Mouse (Mus musculus): Measurements from ENCODE around the gene Ptgdr. TPM values are rescaled to one million over a fixed set of nuclear protein-coding genes. Genes with fewer than 3 reads are reported as not detected.

The Ptgdr gene
- not detected in 2 replicates for polyA plus RNA-seq (2012; ENCODE audit: low replicate concordance)

DNA sequence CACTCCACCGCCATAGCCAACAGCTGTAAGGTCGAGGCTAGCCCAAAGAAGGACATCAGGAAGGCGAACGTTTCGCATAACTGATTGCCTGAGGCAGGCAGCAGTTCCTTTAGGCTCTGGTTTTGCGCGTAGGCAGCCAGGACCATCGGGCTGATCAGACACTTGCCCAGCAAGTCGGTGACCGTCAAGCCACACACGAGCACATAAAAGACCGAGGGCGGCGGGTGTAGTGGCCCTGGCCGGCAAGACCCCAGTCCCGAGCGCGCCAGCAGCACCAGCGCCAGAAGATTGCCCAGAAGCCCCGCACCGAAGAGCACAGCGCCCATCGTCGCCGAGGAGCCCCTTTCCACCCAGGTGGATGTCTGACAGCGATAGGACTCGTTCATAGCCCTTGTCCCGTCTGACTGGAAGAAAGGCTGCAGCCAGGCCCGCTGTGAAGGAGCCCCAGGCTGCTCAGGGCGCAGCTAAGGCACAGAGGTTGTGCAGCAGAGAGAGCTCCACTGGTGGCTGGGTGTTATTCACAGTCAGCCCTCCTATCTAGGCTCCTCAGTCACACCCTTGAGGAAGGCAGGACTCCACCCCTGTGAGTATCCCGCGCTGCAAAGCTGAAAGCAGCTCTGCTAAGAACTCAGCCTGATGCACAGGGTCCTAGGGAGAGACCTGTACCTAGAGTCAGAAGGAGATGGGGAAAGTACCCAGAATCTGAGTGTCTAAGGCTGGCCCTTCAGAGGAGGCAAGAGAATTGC, at the start of gene Ptgdr:
Ptgdr (minus strand) TSS at position 508 of the 746 bp plus-strand sequence.

Other genes starting within 250 kb of the Ptgdr start
- gene Gm5624, start 231.4 kb downstream of the Ptgdr start, polyA plus RNA-seq (2012; ENCODE audit: low replicate concordance) = not detected in 2 replicates
- not detected in 2 replicates for gene Gm8257, start 152.9 kb downstream of the Ptgdr start, polyA plus RNA-seq (2012; ENCODE audit: low replicate concordance)
- gene Gm8267, start 109.0 kb downstream of the Ptgdr start, polyA plus RNA-seq (2012; ENCODE audit: low replicate concordance) = not detected in 2 replicates
- 1.4 and 1.7 TPM in 2 replicates for gene Ptger2, start 128.8 kb upstream of the Ptgdr start, polyA plus RNA-seq (2012; ENCODE audit: low replicate concordance)

Measured in hematopoietic multipotent progenitor cell, adult 10-12 weeks (in vitro differentiated cells).